Mouse (Mus musculus) forelimb bud, embryonic 11.5 days (tissue): Measurements from ENCODE around the gene Acss3.

Experiments used
- DNase-seq: peaks from one replicate; pipeline ENCODE4 v3.0.0-alpha.2; 2012; ENCODE audit warnings: low read depth, low spot score

Acss3 gene

GRCm38 (mm10) chr10:107123529-107124335, at the start of gene Acss3:
Gene Acss3, minus strand, starts transcription at chr10:107123668.
- DNase-seq = peak; percentile 88

- DNase-seq = no peak
These were observed 48.7 kb upstream of the Acss3 start for GRCm38 (mm10) chr10:107172003-107172689.

- DNase-seq = no peak
These were observed 43.0 kb upstream of the Acss3 start for GRCm38 (mm10) chr10:107166486-107166885.

GRCm38 (mm10) chr10:107148759-107149158, 25.3 kb upstream of the Acss3 start:
- no peak for DNase-seq

GRCm38 (mm10) chr10:107144016-107144415, 20.5 kb upstream of the Acss3 start:
- no peak for DNase-seq

GRCm38 (mm10) chr10:107142910-107143309, 19.4 kb upstream of the Acss3 start:
- DNase-seq = no peak

- no peak for DNase-seq
These were observed 532 bp downstream of the Acss3 start for GRCm38 (mm10) chr10:107122744-107123528.

GRCm38 (mm10) chr10:107121301-107121700, 2.2 kb downstream of the Acss3 start:
- DNase-seq = no peak

GRCm38 (mm10) chr10:107119135-107119534, 4.3 kb downstream of the Acss3 start:
- DNase-seq = no peak

GRCm38 (mm10) chr10:107116709-107117267, 6.7 kb downstream of the Acss3 start:
- no peak for DNase-seq

GRCm38 (mm10) chr10:107115930-107116642, 7.4 kb downstream of the Acss3 start:
- DNase-seq = no peak

- DNase-seq = no peak
These were observed 8.3 kb downstream of the Acss3 start for GRCm38 (mm10) chr10:107115121-107115520.

- no peak for DNase-seq
These were observed 29.0 kb downstream of the Acss3 start for GRCm38 (mm10) chr10:107094452-107094851.

- DNase-seq = no peak
These were observed 69.4 kb downstream of the Acss3 start for GRCm38 (mm10) chr10:107053846-107054624.

- DNase-seq = no peak
These were observed 73.0 kb downstream of the Acss3 start for GRCm38 (mm10) chr10:107050489-107050888.

- no peak for DNase-seq
These were observed 80.8 kb downstream of the Acss3 start for GRCm38 (mm10) chr10:107042656-107043055.

- no peak for DNase-seq
These were observed 82.6 kb downstream of the Acss3 start for GRCm38 (mm10) chr10:107040837-107041236.

GRCm38 (mm10) chr10:107040378-107040777, 83.1 kb downstream of the Acss3 start:
- DNase-seq = no peak

- DNase-seq = no peak
These were observed 84.3 kb downstream of the Acss3 start for GRCm38 (mm10) chr10:107039211-107039610.

- no peak for DNase-seq
These were observed 99.2 kb downstream of the Acss3 start for GRCm38 (mm10) chr10:107024254-107024653.
